Comparison of ENCODE assay signal across 11 mouse cellular contexts in the genomic region with DNA sequence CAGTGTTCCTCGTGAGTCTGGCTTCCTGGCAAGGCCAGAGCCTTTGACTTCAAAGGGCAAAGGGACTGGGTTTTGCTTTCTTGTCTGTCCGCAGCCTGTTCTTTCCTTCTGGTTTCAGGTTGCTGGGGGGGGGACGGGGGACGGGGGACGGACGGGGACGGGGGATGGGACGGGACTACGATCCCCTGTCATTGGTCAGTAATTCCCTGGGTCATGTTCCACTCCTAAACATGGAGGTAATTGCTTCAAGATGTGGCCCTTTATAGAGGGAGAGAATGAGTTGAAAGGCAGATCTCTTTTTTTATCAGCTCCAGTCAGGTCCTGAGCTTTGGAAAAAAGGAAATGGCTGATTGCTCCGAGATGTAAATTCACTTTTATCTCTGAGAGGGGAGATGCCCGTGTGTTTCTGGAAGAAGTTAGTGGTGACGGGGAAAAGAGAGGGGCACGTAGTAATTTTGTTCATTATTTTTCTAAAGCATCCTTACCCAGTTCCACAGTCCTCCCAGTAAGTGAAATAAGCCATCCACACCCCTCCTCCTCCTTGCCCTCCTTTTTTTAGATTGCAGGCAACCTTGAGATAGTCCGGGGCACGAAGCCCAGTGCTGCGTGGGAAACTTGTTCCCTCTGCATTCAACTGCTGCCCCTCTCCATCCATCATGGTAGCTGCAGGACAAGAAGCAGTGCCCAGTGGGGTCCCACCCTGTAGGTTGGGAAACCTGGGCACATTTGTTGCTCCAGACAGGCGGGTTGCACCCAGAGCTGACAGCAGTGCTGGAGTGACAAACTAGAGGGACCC.
DNase-seq lines count a peak whose midpoint lies in the region; ATAC-seq and TF ChIP-seq lines count a peak whose summit lies in the region.
"Had no signal": no experiment of that assay in that cellular context is flagged by ENCODE, and none has a peak within 500 bp of the region (broad histone marks: within the 10 kb centered on the region; RNA-seq: fewer than 3 reads in every experiment).

No protein-coding gene starts in this region.

- no peak overlapping the region for H3K4me3 ChIP-seq in kidney, embryonic 16.5 days (ENCODE audit: low read length)
- peak overlapping the region; percentile 4; the same call in 1 of the 2 replicates for H3K4me3 ChIP-seq in embryonic facial prominence, embryonic 10.5 days
- H3K4me3 ChIP-seq in heart, embryonic 16.5 days (ENCODE audit: low read length), result no peak overlapping the region
- H3K4me3 ChIP-seq in stomach, postnatal 0 days (ENCODE audit: low read depth, low read length), result no peak overlapping the region
- H3K4me3 ChIP-seq: forebrain, embryonic 15.5 days; left cerebral cortex, adult 2 months; neural tube, embryonic 13.5 days had no signal

- no peaks in the 10 kb centered on the region for H3K9me3 ChIP-seq in kidney, embryonic 16.5 days (ENCODE audit: low read length)
- H3K9me3 ChIP-seq in embryonic facial prominence, embryonic 10.5 days, result no peaks in the 10 kb centered on the region
- H3K9me3 ChIP-seq in heart, embryonic 16.5 days (replicated peaks; ENCODE audit: control insufficient read depth, low read length), result no peaks in the 10 kb centered on the region
- H3K9me3 ChIP-seq in stomach, postnatal 0 days (ENCODE audit: control insufficient read depth, low read length), result no peaks in the 10 kb centered on the region
- H3K9me3 ChIP-seq: forebrain, embryonic 15.5 days; neural tube, embryonic 13.5 days had no signal

- TF ChIP-seq CTCF in stomach, postnatal 0 days (IDR thresholded peaks at IDR 0.05; ENCODE audit: low read depth), result no peak

- DNase-seq in kidney, postnatal 4 days, result no peak
- DNase-seq in embryonic facial prominence, embryonic 10.5 days (ENCODE audit: low spot score), result peak; percentile 87
- DNase-seq in stomach, postnatal 0 days (ENCODE audit: low spot score), result no peak
- DNase-seq in lung, postnatal 14 days, result no peak
- DNase-seq: spleen, adult 18-20 months had no signal

- no peaks in the 10 kb centered on the region for H3K27me3 ChIP-seq in kidney, embryonic 16.5 days (ENCODE audit: insufficient read depth, low read length)
- H3K27me3 ChIP-seq in embryonic facial prominence, embryonic 10.5 days (replicated peaks; ENCODE audit: low read depth, poor library complexity, severe bottlenecking), result peaks cover 8% of the 10 kb centered on the region; the same call in 1 of the 2 replicates
- H3K27me3 ChIP-seq in heart, embryonic 16.5 days (ENCODE audit: control insufficient read depth, insufficient read depth, low read length), result no peaks in the 10 kb centered on the region
- H3K27me3 ChIP-seq in stomach, postnatal 0 days (ENCODE audit: control insufficient read depth, insufficient read depth, low read length), result no peaks in the 10 kb centered on the region
- H3K27me3 ChIP-seq: forebrain, embryonic 15.5 days had no signal

- 11% methylated on average over 17 of the region's 17 CpGs for WGBS in kidney, embryonic 16.5 days
- 18% methylated on average over 17 of the region's 17 CpGs for WGBS in embryonic facial prominence, embryonic 10.5 days
- WGBS in heart, embryonic 16.5 days, result 15% methylated on average over 17 of the region's 17 CpGs
- 34% methylated on average over 17 of the region's 17 CpGs for WGBS in stomach, postnatal 0 days

- H3K36me3 ChIP-seq in kidney, embryonic 16.5 days (ENCODE audit: insufficient read depth, low read length), result no peaks in the 10 kb centered on the region
- H3K36me3 ChIP-seq in embryonic facial prominence, embryonic 10.5 days (replicated peaks), result peaks cover 19% of the 10 kb centered on the region
- no peaks in the 10 kb centered on the region for H3K36me3 ChIP-seq in heart, embryonic 16.5 days (ENCODE audit: control insufficient read depth, insufficient read depth)
- no peaks in the 10 kb centered on the region for H3K36me3 ChIP-seq in stomach, postnatal 0 days (ENCODE audit: control insufficient read depth, insufficient read depth, low read length)
- H3K36me3 ChIP-seq: forebrain, embryonic 15.5 days; neural tube, embryonic 13.5 days had no signal

- ATAC-seq in kidney, embryonic 16.5 days (ENCODE audit: low FRiP score, low TSS enrichment), result 0 out of 2 replicates have a peak, but pooled peaks have one; percentile 1
- peak; percentile 52; the same call in 1 of the 2 replicates for ATAC-seq in heart, embryonic 16.5 days (replicated peaks; ENCODE audit: extremely low read depth, insufficient read depth, low FRiP score)
- no peak for ATAC-seq in stomach, postnatal 0 days (ENCODE audit: low FRiP score, low TSS enrichment)
- no peak for ATAC-seq in activated CD4-positive, CD25-positive, alpha-beta regulatory T cell, adult 4 months
- ATAC-seq: forebrain, embryonic 15.5 days had no signal

- peaks cover 38% of the 10 kb centered on the region for H3K4me1 ChIP-seq in kidney, embryonic 16.5 days (ENCODE audit: insufficient read depth, low read length)
- H3K4me1 ChIP-seq in embryonic facial prominence, embryonic 10.5 days, result peaks cover 87% of the 10 kb centered on the region
- H3K4me1 ChIP-seq in heart, embryonic 16.5 days (ENCODE audit: control insufficient read depth, insufficient read depth, low read length), result peaks cover 9% of the 10 kb centered on the region
- peaks cover 2% of the 10 kb centered on the region for H3K4me1 ChIP-seq in stomach, postnatal 0 days (replicated peaks; ENCODE audit: control insufficient read depth, insufficient read depth)
- H3K4me1 ChIP-seq: forebrain, embryonic 15.5 days had no signal

- no peak overlapping the region for H3K9ac ChIP-seq in kidney, embryonic 16.5 days (replicated peaks; ENCODE audit: low read length)
- H3K9ac ChIP-seq in heart, embryonic 16.5 days (ENCODE audit: low read length), result no peak overlapping the region
- no peak overlapping the region for H3K9ac ChIP-seq in stomach, postnatal 0 days (ENCODE audit: low read length)
- H3K9ac ChIP-seq: forebrain, embryonic 15.5 days; neural tube, embryonic 13.5 days had no signal

- TF ChIP-seq EP300 in stomach, postnatal 0 days (optimal IDR thresholded peaks at IDR 0.05), result no peak

- 0 out of 2 replicates have a peak overlapping the region, but pooled peaks have one; percentile 3 for H3K4me2 ChIP-seq in kidney, embryonic 16.5 days (replicated peaks; ENCODE audit: low read depth, low read length)
- 0 out of 2 replicates have a peak overlapping the region, but pooled peaks have one; percentile 5 for H3K4me2 ChIP-seq in heart, embryonic 16.5 days (ENCODE audit: low read depth, low read length)
- no peak overlapping the region for H3K4me2 ChIP-seq in stomach, postnatal 0 days (replicated peaks; ENCODE audit: low read depth)
- H3K4me2 ChIP-seq: forebrain, embryonic 15.5 days; neural tube, embryonic 13.5 days had no signal

- H3K27ac ChIP-seq in kidney, embryonic 16.5 days (ENCODE audit: low read length), result no peak overlapping the region
- peak overlapping the region; percentile 91 for H3K27ac ChIP-seq in embryonic facial prominence, embryonic 10.5 days (replicated peaks)
- no peak overlapping the region for H3K27ac ChIP-seq in heart, embryonic 16.5 days (ENCODE audit: low read length)
- H3K27ac ChIP-seq in stomach, postnatal 0 days (replicated peaks), result peak overlapping the region; percentile 59
- H3K27ac ChIP-seq: forebrain, embryonic 15.5 days; left cerebral cortex, adult 2 months; neural tube, embryonic 13.5 days had no signal

Comparison
In these comparisons a context has a peak if more than half of its experiments do, and no peak if none do; other contexts are left out.
1. ATAC-seq: peak in kidney, embryonic 16.5 days (single experiment) and heart, embryonic 16.5 days (single experiment); none in stomach, postnatal 0 days (single experiment) and activated CD4-positive, CD25-positive, alpha-beta regulatory T cell, adult 4 months (single experiment).
2. H3K27ac ChIP-seq: peak in embryonic facial prominence, embryonic 10.5 days (single experiment) and stomach, postnatal 0 days (single experiment); none in kidney, embryonic 16.5 days (single experiment) and heart, embryonic 16.5 days (single experiment).